Mouse (Mus musculus) adipose tissue, adult 10 weeks (tissue): ENCODE data around the gene Tnmd. TPM values are rescaled to one million over a fixed set of nuclear protein-coding genes. Genes with fewer than 3 reads are reported as not detected.

Experiments
- polyA plus RNA-seq: library from polyadenylated mRNA; stranded (reverse); fragments of 350-450 nt; fragmentation: Illumina TruSeq; extraction: RNeasy Lipid Tissue Mini Kit (QIAGEN cat#74804); gene quantifications from one replicate; pipeline ENCODE4 v1.2.3, GENCODE M21; 2014; ENCODE audit warnings: low read depth, low replicate concordance

Gene Tnmd
- 1.5 TPM for polyA plus RNA-seq

GRCm38 (mm10) chrX:133850680-133851079 lies at the start of gene Tnmd:
TSS of gene Tnmd (plus strand) at chrX:133850980.

GRCm38 (mm10) chrX:133898014-133898542 lies 47.3 kb downstream of the Tnmd start, which contains the start of gene Tspan6:
TSS of gene Tspan6 (minus strand) at chrX:133898429.

GRCm38 (mm10) chrX:133908261-133908660 lies 57.5 kb downstream of the Tnmd start, which contains the start of gene Srpx2:
TSS of gene Srpx2 (plus strand) at chrX:133908426.

Other genes starting within 250 kb of the Tnmd start
- gene Pcdh19, start 162.0 kb upstream of the Tnmd start, polyA plus RNA-seq = 3.2 TPM
- 32.0 TPM for gene Tspan6, start 47.4 kb downstream of the Tnmd start, polyA plus RNA-seq
- 9.9 TPM for gene Srpx2, start 57.4 kb downstream of the Tnmd start, polyA plus RNA-seq
- gene Sytl4, start 130.8 kb downstream of the Tnmd start, polyA plus RNA-seq = 130 TPM
- gene Cstf2, start 208.2 kb downstream of the Tnmd start, polyA plus RNA-seq = 35.9 TPM